Mouse (Mus musculus): Measurements from ENCODE around the gene Tmem262. TPM values are rescaled to one million over a fixed set of nuclear protein-coding genes. Genes with fewer than 3 reads are reported as not detected.

Tmem262 gene
- total RNA-seq, 2 experiments from 2014 or later = not detected

GRCm38 (mm10) chr19:6061021-6061533 is 18.8 kb upstream of the Tmem262 start, which contains the start of gene Znhit2:
Gene Znhit2 (plus strand): TSS chr19:6061192.
- peak; percentile 94 for DNase-seq

- DNase-seq = no peak
These were observed 18.1 kb upstream of the Tmem262 start for GRCm38 (mm10) chr19:6061641-6062302.

- DNase-seq = no peak
These were observed 17.4 kb upstream of the Tmem262 start for GRCm38 (mm10) chr19:6062418-6062817.

- DNase-seq = no peak
These were observed 16.8 kb upstream of the Tmem262 start for GRCm38 (mm10) chr19:6063081-6063480.

GRCm38 (mm10) chr19:6066571-6066970 is 13.3 kb upstream of the Tmem262 start:
- no peak for DNase-seq

- peak; percentile 51 for DNase-seq
These were observed 12.7 kb upstream of the Tmem262 start for GRCm38 (mm10) chr19:6067011-6067723.

GRCm38 (mm10) chr19:6067724-6068415 is 12.0 kb upstream of the Tmem262 start, which contains the start of gene Tm7sf2:
Gene Tm7sf2 (minus strand): TSS chr19:6068373.
- peak; percentile 90 for DNase-seq

GRCm38 (mm10) chr19:6068951-6069350 is 10.9 kb upstream of the Tmem262 start:
- no peak for DNase-seq

GRCm38 (mm10) chr19:6069851-6070250 is 10.0 kb upstream of the Tmem262 start:
- DNase-seq = no peak

- DNase-seq = no peak
These were observed 9.1 kb upstream of the Tmem262 start for GRCm38 (mm10) chr19:6070571-6071250.

- DNase-seq = no peak
These were observed 8.6 kb upstream of the Tmem262 start for GRCm38 (mm10) chr19:6071261-6071660.

- no peak for DNase-seq
These were observed 5.9 kb upstream of the Tmem262 start for GRCm38 (mm10) chr19:6073889-6074288.

GRCm38 (mm10) chr19:6076564-6077393 is 3.1 kb upstream of the Tmem262 start, which contains the start of gene Vps51:
Gene Vps51 (minus strand): TSS chr19:6077231.
- peak; percentile 83 for DNase-seq

- no peak for DNase-seq
These were observed 2.3 kb downstream of the Tmem262 start, which contains the start of gene Gm28374 for GRCm38 (mm10) chr19:6082156-6082555. Gene Gm28374 (minus strand): TSS chr19:6082256.

- peak; percentile 95 for DNase-seq
These were observed 4.8 kb downstream of the Tmem262 start, which contains the start of the genes Zfpl1 and Cdca5 for GRCm38 (mm10) chr19:6084478-6085248. Gene Zfpl1 (minus strand): TSS chr19:6084956. Gene Cdca5 (plus strand): TSS chr19:6084983.

GRCm38 (mm10) chr19:6085417-6085879 is 5.6 kb downstream of the Tmem262 start:
- DNase-seq = peak; percentile 30

- no peak for DNase-seq
These were observed 9.0 kb downstream of the Tmem262 start for GRCm38 (mm10) chr19:6088841-6089240.

GRCm38 (mm10) chr19:6094119-6094518 is 14.3 kb downstream of the Tmem262 start, which contains the start of gene AC131692.1:
Gene AC131692.1 (plus strand): TSS chr19:6094419.
- no peak for DNase-seq

- no peak for DNase-seq
These were observed 18.0 kb downstream of the Tmem262 start for GRCm38 (mm10) chr19:6097847-6098246.

- no peak for DNase-seq
These were observed 21.4 kb downstream of the Tmem262 start for GRCm38 (mm10) chr19:6101186-6101585.

All from gastrocnemius, postnatal 25 days (tissue).